Mouse (Mus musculus) kidney, embryonic 16.5 days (tissue): ENCODE results near the gene 9030025P20Rik. TPM values are rescaled to one million over a fixed set of nuclear protein-coding genes. Genes with fewer than 3 reads are reported as not detected.
"Not testable (repeated sequence)": the region's sequence is repeated elsewhere in the genome, so short reads cannot be mapped to it uniquely, and the experiment has no call there.

ENCODE experiments used
- ATAC-seq: fragments of 200-750 bp; cut with Nextera tagmentation; 2 replicates; pipeline ENCODE4 v1.8.0; 2017; ENCODE audit warnings: moderate TSS enrichment; ENCODE audit not compliant: low FRiP score, low TSS enrichment
- H3K27ac ChIP-seq: fragments of 300-500 bp; sonication (generic); 2 replicates; pipeline ENCODE4 v1.5.1; 2014; ENCODE audit warnings: low read length
- H3K27me3 ChIP-seq: fragments of 300-500 bp; sonication (generic); 2 replicates; pipeline ENCODE4 v1.6.1; 2014; ENCODE audit warnings: low read length, control low read depth, mixed read lengths; ENCODE audit not compliant: insufficient read depth
- H3K36me3 ChIP-seq: fragments of 300-500 bp; sonication (generic); 2 replicates; pipeline ENCODE4 v1.6.1; 2014; ENCODE audit warnings: low read length, control low read depth, mixed read lengths; ENCODE audit not compliant: insufficient read depth
- H3K4me1 ChIP-seq: fragments of 300-500 bp; sonication (generic); 2 replicates; pipeline ENCODE4 v1.6.1; 2014; ENCODE audit warnings: low read length, control low read depth, mixed read lengths; ENCODE audit not compliant: insufficient read depth
- H3K4me2 ChIP-seq: fragments of 300-500 bp; sonication (generic); replicated peaks from 2 replicates; pipeline ENCODE4 v1.6.1; 2014; ENCODE audit warnings: low read depth, low read length
- H3K4me3 ChIP-seq: fragments of 300-500 bp; sonication (generic); 2 replicates; pipeline ENCODE4 v1.5.1; 2014; ENCODE audit warnings: mild to moderate bottlenecking, low read length
- H3K9ac ChIP-seq: fragments of 300-500 bp; sonication (generic); replicated peaks from 2 replicates; pipeline ENCODE4 v1.6.1; 2014; ENCODE audit warnings: low read length
- H3K9me3 ChIP-seq: fragments of 300-500 bp; sonication (generic); 2 replicates; pipeline ENCODE4 v1.6.1; 2016; ENCODE audit warnings: low read length, control low read depth
- WGBS: fragments of 180-500 bp; shearing (Covaris S2); extraction: QIAGEN DNeasy Blood & Tissue Kit; methylation state at CpG from one replicate; pipeline ENCODE4 v1.1.7; 2014; 5-methylcytosine and 5-hydroxymethylcytosine counted together
- polyA plus RNA-seq: library from polyadenylated mRNA; unstranded; fragments of >200 nt; fragmentation: Nextera tagmentation; extraction: Ambion mirVana; gene quantifications from 2 replicates; pipeline ENCODE4 v1.2.1, GENCODE M21; 2015

Gene 9030025P20Rik
- polyA plus RNA-seq, 1 experiment from 2014 or later = 8.8 TPM

DNA sequence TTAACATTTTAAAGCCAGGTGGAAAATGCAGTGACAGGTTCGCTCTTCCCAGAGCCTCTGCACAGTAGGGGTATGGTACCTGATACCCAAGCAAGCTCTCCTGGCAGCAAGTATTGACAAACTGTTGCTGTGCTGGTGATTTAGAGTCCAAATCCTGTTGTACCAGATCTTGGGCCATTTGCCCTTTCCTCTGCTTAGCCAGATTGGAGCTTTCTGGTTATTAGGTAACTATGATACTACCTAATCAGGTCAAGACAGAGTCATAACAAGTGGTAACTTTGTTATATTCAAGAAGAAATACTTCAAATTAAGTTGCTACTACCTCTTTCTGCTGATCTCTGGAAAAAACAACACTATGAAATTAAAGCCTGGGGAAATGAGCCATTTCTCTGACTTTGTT lies 33.7 kb upstream of the 9030025P20Rik start:
- H3K4me1 ChIP-seq = peaks cover 13% of the 10 kb centered on the region
- H3K27me3 ChIP-seq = no peaks in the 10 kb centered on the region
- no peak overlapping the region for H3K9ac ChIP-seq
- H3K27ac ChIP-seq = no peak overlapping the region
- H3K4me3 ChIP-seq = no peak overlapping the region
- H3K36me3 ChIP-seq = peaks cover 11% of the 10 kb centered on the region; the same call in 1 of the 2 replicates
- 92% methylated on average over 1 of the region's 1 CpGs for WGBS
- no peak for ATAC-seq
- no peaks in the 10 kb centered on the region for H3K9me3 ChIP-seq
- H3K4me2 ChIP-seq = no peak overlapping the region

DNA sequence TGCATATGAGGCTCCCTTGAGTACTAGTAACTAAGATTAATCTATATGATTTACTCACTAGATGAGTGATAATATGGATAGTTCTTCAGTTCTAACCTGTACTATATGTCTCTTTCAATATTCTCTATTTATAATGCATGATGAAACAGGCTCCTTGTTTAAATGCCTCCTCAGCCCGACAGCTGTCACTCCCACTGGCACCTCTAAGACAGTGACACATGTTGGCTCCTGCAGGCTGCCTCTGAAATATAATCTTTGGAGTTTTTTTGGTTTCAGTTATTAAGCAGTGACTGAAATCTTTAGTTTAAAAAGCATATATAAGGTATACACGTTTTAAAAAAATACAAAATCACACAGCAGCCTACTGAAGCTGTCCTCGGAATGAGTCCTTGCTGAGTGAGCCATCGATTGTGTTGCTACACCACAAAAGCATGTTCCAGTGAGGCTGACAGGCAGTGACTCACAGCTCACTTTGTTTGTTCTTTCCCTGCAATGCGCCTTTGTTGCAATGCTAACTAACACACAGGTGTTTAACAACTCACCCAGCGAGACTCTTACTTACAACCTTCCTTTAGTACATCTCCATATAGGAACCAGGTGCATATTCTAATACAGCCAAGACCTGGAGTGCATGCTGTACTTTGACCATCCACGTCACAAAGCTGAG lies 29.0 kb upstream of the 9030025P20Rik start:
- no peak overlapping the region for H3K9ac ChIP-seq
- no peak for ATAC-seq
- peaks cover 40% of the 10 kb centered on the region for H3K36me3 ChIP-seq
- 89% methylated on average over 7 of the region's 7 CpGs for WGBS
- no peaks in the 10 kb centered on the region for H3K27me3 ChIP-seq
- H3K27ac ChIP-seq = no peak overlapping the region
- peaks cover 10% of the 10 kb centered on the region for H3K4me1 ChIP-seq
- H3K4me2 ChIP-seq = no peak overlapping the region
- no peak overlapping the region for H3K4me3 ChIP-seq
- no peaks in the 10 kb centered on the region for H3K9me3 ChIP-seq

DNA sequence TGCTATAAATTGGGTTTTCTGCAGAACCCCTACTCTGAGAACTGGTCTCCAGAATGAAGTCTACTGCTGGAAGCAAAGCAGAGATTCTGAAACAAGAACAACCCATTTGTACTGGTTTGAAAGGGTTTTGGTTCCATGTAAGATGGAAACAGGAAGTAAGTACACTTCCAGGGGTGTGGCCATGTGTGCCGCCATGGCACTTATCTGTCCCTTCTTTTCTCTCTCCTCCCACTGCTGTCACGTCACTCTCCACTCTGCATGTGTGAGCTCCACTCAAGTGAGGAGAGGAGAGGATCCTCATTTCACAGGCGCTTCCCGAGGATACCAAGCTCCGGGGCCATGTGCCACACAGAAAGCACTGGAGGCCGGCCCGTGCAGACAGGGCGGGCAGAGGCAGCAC lies 24.8 kb upstream of the 9030025P20Rik start:
- Histone ChIP-seq H3K27me3 (no peaks in the 10 kb centered on the region), H3K36me3 (peaks cover 30% of the 10 kb centered on the region), H3K9ac (no peak overlapping the region), H3K4me3 (no peak overlapping the region), H3K27ac (no peak overlapping the region), H3K4me1 (no peaks in the 10 kb centered on the region), H3K9me3 (no peaks in the 10 kb centered on the region), H3K4me2 (no peak overlapping the region)
- no peak for ATAC-seq
- 84% methylated on average over 8 of the region's 8 CpGs for WGBS

DNA sequence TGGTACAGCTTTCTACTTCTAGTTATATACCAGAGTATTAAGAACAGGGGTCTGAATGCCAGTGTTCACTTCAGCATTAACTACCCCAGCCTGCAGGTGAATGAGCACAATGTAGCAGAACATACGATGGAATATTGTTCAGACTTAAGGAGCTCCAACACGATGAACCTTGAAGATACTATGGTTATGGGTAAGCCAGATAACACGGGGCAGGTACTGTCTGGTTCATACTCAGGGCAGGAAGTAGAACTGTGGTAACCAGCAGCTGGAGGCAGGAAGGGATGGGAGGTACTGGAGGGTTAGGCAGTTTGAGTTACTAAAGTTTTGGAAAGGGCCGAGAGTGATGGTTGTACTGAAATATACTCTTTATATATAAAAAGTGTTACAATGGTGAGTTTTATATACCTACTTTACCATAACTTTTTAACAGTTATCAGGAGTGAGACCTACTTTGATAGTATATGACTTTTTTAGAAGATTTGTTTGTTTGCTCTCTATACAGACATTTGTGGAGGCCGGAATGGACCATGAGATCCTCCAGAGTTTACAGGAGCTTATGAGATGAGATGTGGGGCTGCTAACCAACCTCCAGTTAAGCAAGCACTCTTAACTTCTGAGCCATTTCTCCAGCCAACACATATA lies 19.5 kb upstream of the 9030025P20Rik start:
- peaks cover 9% of the 10 kb centered on the region for H3K4me1 ChIP-seq
- WGBS = 90% methylated on average over 5 of the region's 5 CpGs
- no peak overlapping the region for H3K4me3 ChIP-seq
- no peak overlapping the region for H3K4me2 ChIP-seq
- H3K9me3 ChIP-seq = no peaks in the 10 kb centered on the region
- no peak overlapping the region for H3K9ac ChIP-seq
- no peaks in the 10 kb centered on the region for H3K27me3 ChIP-seq
- H3K27ac ChIP-seq = no peak overlapping the region
- peaks cover 9% of the 10 kb centered on the region for H3K36me3 ChIP-seq
- no peak for ATAC-seq

DNA sequence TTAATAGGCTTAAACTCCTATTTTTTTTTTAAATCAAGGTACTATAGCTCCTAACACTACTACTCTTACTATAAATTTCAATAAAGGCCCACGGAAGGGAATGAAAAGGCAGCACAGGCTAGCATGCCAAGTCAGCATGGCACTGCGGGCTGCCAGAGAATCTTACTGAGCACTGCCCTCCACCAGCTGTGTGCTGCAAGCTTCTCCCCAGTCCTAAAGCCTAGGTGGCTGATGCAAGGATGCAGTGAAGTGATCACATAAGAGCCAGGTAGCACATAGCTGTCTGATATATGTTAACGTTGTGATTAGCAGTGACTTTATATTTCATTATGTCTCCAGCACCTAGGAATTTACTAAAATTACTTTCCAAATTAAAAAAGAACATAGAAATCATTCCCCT lies 18.3 kb upstream of the 9030025P20Rik start:
- no peak overlapping the region for H3K27ac ChIP-seq
- H3K9me3 ChIP-seq = no peaks in the 10 kb centered on the region
- H3K4me1 ChIP-seq = peaks cover 9% of the 10 kb centered on the region
- peak overlapping the region; percentile 63 for H3K9ac ChIP-seq
- H3K4me2 ChIP-seq = peak overlapping the region; percentile 52
- H3K27me3 ChIP-seq = no peaks in the 10 kb centered on the region
- no peak for ATAC-seq
- H3K36me3 ChIP-seq = peaks cover 3% of the 10 kb centered on the region; the same call in 1 of the 2 replicates
- H3K4me3 ChIP-seq = peak overlapping the region; percentile 39
- 19% methylated on average over 3 of the region's 3 CpGs for WGBS

DNA sequence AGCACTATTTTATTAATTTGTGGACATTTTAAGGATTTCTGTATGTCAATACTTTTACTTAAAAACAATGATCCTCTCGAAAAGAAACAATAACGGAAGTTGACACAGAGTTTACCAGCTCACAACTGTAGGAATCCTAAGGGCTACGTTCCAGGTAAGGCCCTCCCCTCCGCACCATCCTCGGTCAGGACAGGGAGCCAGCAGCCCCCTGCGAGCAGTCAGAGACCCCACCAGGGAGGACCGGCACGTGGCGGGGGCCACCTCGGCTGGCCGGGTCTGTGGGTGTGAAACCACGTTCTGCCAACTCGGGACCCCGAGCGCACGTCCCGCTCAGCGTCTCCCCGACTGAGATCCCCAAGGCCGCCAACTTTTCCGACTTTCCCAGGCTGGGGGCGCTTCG lies 17.7 kb upstream of the 9030025P20Rik start:
- H3K9me3 ChIP-seq = no peaks in the 10 kb centered on the region
- no peaks in the 10 kb centered on the region for H3K27me3 ChIP-seq
- ATAC-seq = peak; percentile 36
- H3K4me1 ChIP-seq = peaks cover 9% of the 10 kb centered on the region
- WGBS = 0% methylated on average over 19 of the region's 23 CpGs
- peak overlapping the region; percentile 83 for H3K9ac ChIP-seq
- H3K36me3 ChIP-seq = peaks cover 3% of the 10 kb centered on the region; the same call in 1 of the 2 replicates
- no peak overlapping the region for H3K27ac ChIP-seq
- peak overlapping the region; percentile 92 for H3K4me2 ChIP-seq
- peak overlapping the region; percentile 77 for H3K4me3 ChIP-seq

DNA sequence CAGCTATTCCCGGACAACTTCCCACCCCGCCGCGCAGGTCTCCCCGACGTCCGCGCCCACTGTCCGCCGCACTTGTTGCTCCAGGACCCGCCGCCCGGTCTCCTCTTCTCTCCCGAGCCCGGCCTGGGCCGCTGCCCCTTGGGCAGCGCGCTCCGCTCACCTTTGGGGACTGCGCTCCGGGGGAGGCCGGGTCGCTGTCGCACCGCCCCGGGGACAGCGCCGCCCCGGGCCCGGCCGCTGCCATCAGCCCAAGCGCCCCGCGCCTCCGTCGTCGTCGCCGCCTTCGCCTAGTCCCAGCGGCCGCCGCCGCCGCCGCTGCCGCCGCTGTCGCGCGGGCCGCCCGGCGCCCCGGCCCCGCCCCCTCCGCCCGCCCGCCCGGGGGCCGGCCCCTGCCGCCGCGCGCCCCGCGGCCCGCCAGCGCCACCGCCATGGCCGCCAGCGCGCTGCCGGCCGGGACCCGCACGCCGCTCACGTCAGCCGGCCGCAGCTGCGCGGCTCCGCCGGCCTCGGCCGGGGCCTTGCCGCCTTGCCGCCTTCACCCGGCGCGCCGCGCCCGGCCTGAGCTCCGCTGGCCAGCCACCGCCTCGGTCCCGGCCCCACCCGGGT lies 17.2 kb upstream of the 9030025P20Rik start, which contains the start of gene Phf10:
Gene Phf10, minus strand, starts transcription at position 323 of the 606 bp plus-strand sequence.
- peak within 1 kb of the TSS; percentile 83 for H3K9ac ChIP-seq
- H3K4me2 ChIP-seq = peak within 1 kb of the TSS; percentile 92
- not testable (repeated sequence) for H3K9me3 ChIP-seq, H3K27ac ChIP-seq, H3K4me1 ChIP-seq, H3K36me3 ChIP-seq, H3K27me3 ChIP-seq
- 0% methylated on average over 21 of the region's 100 CpGs for WGBS
- peak within 1 kb of the TSS; percentile 77 for H3K4me3 ChIP-seq
- peak; percentile 87 for ATAC-seq

DNA sequence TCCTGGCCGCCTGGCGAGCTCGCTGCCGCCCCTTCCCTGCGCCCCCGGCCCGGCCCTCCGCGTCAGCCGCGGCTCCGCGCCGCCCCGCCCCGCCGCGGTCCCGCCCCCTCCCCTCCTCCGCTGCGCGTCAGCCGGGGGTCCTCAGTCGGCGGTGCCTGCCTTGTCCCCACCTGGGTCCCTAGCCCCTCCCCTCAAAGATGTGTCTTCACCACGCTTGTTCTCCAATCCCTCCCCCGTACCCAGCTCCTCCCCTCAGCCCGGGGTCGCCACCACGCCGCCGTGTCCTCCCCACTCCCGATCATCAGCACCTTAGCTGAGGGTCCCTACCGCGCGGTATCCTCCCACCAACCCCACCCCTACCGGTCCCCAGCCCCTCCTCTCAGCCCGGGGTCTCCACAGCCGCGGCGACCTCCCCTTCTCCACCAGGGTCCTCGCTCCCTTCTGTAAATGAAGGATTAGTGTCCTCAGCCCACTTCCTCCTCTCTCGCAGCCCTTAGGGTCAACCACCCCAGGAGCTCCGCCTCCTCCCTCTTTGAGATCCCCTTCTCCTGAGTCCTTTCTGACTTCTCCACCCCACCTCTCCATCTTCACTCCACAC lies 16.6 kb upstream of the 9030025P20Rik start:
- H3K4me1 ChIP-seq, H3K9me3 ChIP-seq, H3K36me3 ChIP-seq, H3K4me3 ChIP-seq, H3K27me3 ChIP-seq, H3K27ac ChIP-seq, H3K4me2 ChIP-seq, H3K9ac ChIP-seq: not testable (repeated sequence)
- WGBS = no CpG with 5 or more reads among the region's 44 CpGs
- peak; percentile 92 for ATAC-seq

DNA sequence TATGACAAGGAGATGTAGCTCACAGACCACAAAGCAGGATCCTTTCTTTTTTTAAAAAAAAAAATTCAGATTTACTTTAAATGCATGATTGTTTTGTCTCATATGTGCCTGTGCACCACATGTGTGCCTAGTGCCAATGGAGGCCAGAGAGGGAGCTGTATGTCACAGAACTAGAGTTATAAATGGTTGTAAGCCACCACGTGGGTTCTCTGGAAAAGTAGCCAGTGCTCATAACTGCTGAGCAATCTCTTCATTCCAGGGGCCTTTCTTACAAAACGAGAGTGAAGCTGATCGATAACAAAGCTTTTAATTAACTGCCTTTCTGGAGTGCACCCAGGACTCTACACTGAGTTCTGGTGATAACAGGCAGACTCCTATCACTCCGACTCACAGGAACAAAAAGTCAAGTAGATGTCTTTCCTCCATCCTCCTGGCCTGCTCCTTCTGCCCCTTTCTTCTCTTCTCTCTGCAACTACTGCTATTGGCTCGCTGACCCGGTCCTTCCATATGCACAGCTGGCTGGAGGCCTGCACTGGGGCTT lies 9.8 kb upstream of the 9030025P20Rik start:
- H3K4me2 ChIP-seq, ATAC-seq, H3K4me1 ChIP-seq, H3K27ac ChIP-seq, H3K4me3 ChIP-seq, H3K9me3 ChIP-seq, H3K36me3 ChIP-seq, H3K27me3 ChIP-seq, H3K9ac ChIP-seq: not testable (repeated sequence)
- no CpG with 5 or more reads among the region's 6 CpGs for WGBS
